Mouse (Mus musculus) heart, embryonic 14.5 days (tissue): ENCODE measurements around the gene Me3. TPM values are rescaled to one million over a fixed set of nuclear protein-coding genes. Genes with fewer than 3 reads are reported as not detected.

Experiments
- ATAC-seq: fragments of 200-750 bp; cut with Nextera tagmentation; 2 replicates; pipeline ENCODE4 v1.8.0; 2017; ENCODE audit warnings: low read depth, moderate TSS enrichment; ENCODE audit not compliant: insufficient number of reproducible peaks, insufficient read depth, low FRiP score
- H3K27ac ChIP-seq, 2 experiments: fragments of 200-500 bp in 1 of 2; fragments of 300-500 bp in 1 of 2; sonication (generic) in 1 of 2; replicated peaks in 1 of 2; 2 replicates each; pipeline ENCODE4 v1.5.1; 2012 to 2014; ENCODE audit warnings: low read depth in 2 of 2, low read length in 2 of 2, control low read depth in 1 of 2, mild to moderate bottlenecking in 1 of 2, mixed read lengths in 1 of 2; ENCODE audit not compliant: control insufficient read depth in 1 of 2, insufficient read depth in 1 of 2
- H3K27me3 ChIP-seq: fragments of 300-500 bp; sonication (generic); 2 replicates; pipeline ENCODE4 v1.6.1; 2014; ENCODE audit warnings: mild to moderate bottlenecking, low read length, control low read depth; ENCODE audit not compliant: control insufficient read depth, insufficient read depth
- H3K36me3 ChIP-seq: fragments of 300-500 bp; sonication (generic); 2 replicates; pipeline ENCODE4 v1.6.1; 2014; ENCODE audit warnings: mild to moderate bottlenecking, control low read depth, low read length, mixed read lengths; ENCODE audit not compliant: control insufficient read depth, insufficient read depth
- H3K4me1 ChIP-seq, 2 experiments: fragments of 200-500 bp in 1 of 2; fragments of 300-500 bp in 1 of 2; sonication (generic) in 1 of 2; 2 replicates each; pipeline ENCODE4 v1.6.1; 2012 to 2014; ENCODE audit warnings: low read length in 2 of 2, control low read depth in 1 of 2, mixed read lengths in 1 of 2; ENCODE audit not compliant: control insufficient read depth in 2 of 2, insufficient read depth in 2 of 2
- H3K4me2 ChIP-seq: fragments of 300-500 bp; sonication (generic); 2 replicates; pipeline ENCODE4 v1.6.1; 2014; ENCODE audit warnings: mild to moderate bottlenecking, low read length
- H3K4me3 ChIP-seq, 2 experiments: fragments of 200-500 bp in 1 of 2; fragments of 300-500 bp in 1 of 2; sonication (generic) in 1 of 2; 2 replicates each; pipeline ENCODE4 v1.5.1; 2012 to 2014; ENCODE audit warnings: low read length in 2 of 2, mild to moderate bottlenecking in 2 of 2, control low read depth in 1 of 2, low read depth in 1 of 2, moderate library complexity in 1 of 2; ENCODE audit not compliant: control insufficient read depth in 1 of 2, insufficient read depth in 1 of 2
- H3K9ac ChIP-seq: fragments of 300-500 bp; sonication (generic); 2 replicates; pipeline ENCODE4 v1.6.1; 2014; ENCODE audit warnings: mild to moderate bottlenecking, low read length
- H3K9me3 ChIP-seq: fragments of 300-500 bp; sonication (generic); 2 replicates; pipeline ENCODE4 v1.6.1; 2016; ENCODE audit warnings: low read length, control low read depth; ENCODE audit not compliant: control insufficient read depth
- WGBS: fragments of 180-500 bp; shearing (Covaris S2); extraction: QIAGEN DNeasy Blood & Tissue Kit; methylation state at CpG from one replicate; pipeline ENCODE4 v1.1.7; 2014; 5-methylcytosine and 5-hydroxymethylcytosine counted together
- polyA plus RNA-seq: library from polyadenylated mRNA; unstranded; fragments of >200 nt; fragmentation: Nextera tagmentation; extraction: Ambion mirVana; gene quantifications from 2 replicates; pipeline ENCODE4 v1.2.1, GENCODE M21; 2014

Me3 gene
- polyA plus RNA-seq, 1 experiment from 2014 or later: 6.7 TPM

- Histone ChIP-seq H3K27me3 (no peaks in the 10 kb centered on the region), H3K4me3 (no peak overlapping the region), H3K9ac (no peak overlapping the region), H3K4me2 (no peak overlapping the region), H3K27ac (no peak overlapping the region), H3K36me3 (no peaks in the 10 kb centered on the region), H3K9me3 (peaks cover 5% of the 10 kb centered on the region; the same call in 1 of the 2 replicates), H3K4me1 (peaks cover 4 to 7% of the 10 kb centered on the region in 2 experiments)
- 85% methylated on average over 5 of the region's 5 CpGs for WGBS
- no peak for ATAC-seq
These were observed 140.7 kb downstream of the Me3 start for GRCm38 (mm10) chr7:89772906-89773305.

- WGBS: 61% methylated on average over 3 of the region's 3 CpGs
- H3K9ac ChIP-seq: no peak overlapping the region
- ATAC-seq: no peak
- no peak overlapping the region for H3K4me2 ChIP-seq
- no peaks in the 10 kb centered on the region for H3K27me3 ChIP-seq
- peaks cover 5% of the 10 kb centered on the region; the same call in 1 of the 2 replicates for H3K9me3 ChIP-seq
- H3K4me1 ChIP-seq: peaks cover 4 to 7% of the 10 kb centered on the region in 2 experiments
- peak overlapping the region; percentile 33 to 57; a peak in 2 of 4 replicates for H3K27ac ChIP-seq
- no peak overlapping the region for H3K4me3 ChIP-seq
- H3K36me3 ChIP-seq: no peaks in the 10 kb centered on the region
These were observed 141.2 kb downstream of the Me3 start for GRCm38 (mm10) chr7:89773352-89773921.

- Histone ChIP-seq H3K27me3 (no peaks in the 10 kb centered on the region), H3K9ac (no peak overlapping the region), H3K9me3 (peaks cover 5% of the 10 kb centered on the region; the same call in 1 of the 2 replicates), H3K36me3 (no peaks in the 10 kb centered on the region), H3K4me3 (no peak overlapping the region), H3K27ac (peak overlapping the region; percentile 33 to 57; a peak in 2 of 4 replicates), H3K4me2 (no peak overlapping the region), H3K4me1 (peaks cover 4 to 7% of the 10 kb centered on the region in 2 experiments)
- WGBS: 33% methylated on average over 2 of the region's 2 CpGs
- no peak for ATAC-seq
These were observed 141.7 kb downstream of the Me3 start for GRCm38 (mm10) chr7:89773926-89774325.

- Histone ChIP-seq H3K27ac (no peak overlapping the region), H3K4me3 (no peak overlapping the region), H3K9ac (no peak overlapping the region), H3K4me1 (peaks cover 4 to 7% of the 10 kb centered on the region in 2 experiments), H3K4me2 (no peak overlapping the region), H3K36me3 (no peaks in the 10 kb centered on the region), H3K27me3 (no peaks in the 10 kb centered on the region), H3K9me3 (peaks cover 5% of the 10 kb centered on the region; the same call in 1 of the 2 replicates)
- 99% methylated on average over 2 of the region's 2 CpGs for WGBS
- no peak for ATAC-seq
These were observed 143.7 kb downstream of the Me3 start for GRCm38 (mm10) chr7:89775848-89776247.

- ATAC-seq: no peak
- no peak overlapping the region for H3K9ac ChIP-seq
- no peak overlapping the region for H3K4me2 ChIP-seq
- no peaks in the 10 kb centered on the region for H3K27me3 ChIP-seq
- peaks cover 0 to 9% of the 10 kb centered on the region in 2 experiments for H3K4me1 ChIP-seq
- H3K9me3 ChIP-seq: peaks cover 4% of the 10 kb centered on the region; the same call in 1 of the 2 replicates
- WGBS: 76% methylated on average over 1 of the region's 1 CpGs
- no peaks in the 10 kb centered on the region for H3K36me3 ChIP-seq
- no peak overlapping the region for H3K4me3 ChIP-seq
- no peak overlapping the region for H3K27ac ChIP-seq
These were observed 149.2 kb downstream of the Me3 start for GRCm38 (mm10) chr7:89781391-89781790.

- no peaks in the 10 kb centered on the region for H3K36me3 ChIP-seq
- peaks cover 0 to 3% of the 10 kb centered on the region in 2 experiments; a peak in 3 of 4 replicates for H3K4me1 ChIP-seq
- H3K4me2 ChIP-seq: no peak overlapping the region
- no peaks in the 10 kb centered on the region for H3K9me3 ChIP-seq
- H3K9ac ChIP-seq: no peak overlapping the region
- no peak overlapping the region for H3K4me3 ChIP-seq
- ATAC-seq: no peak
- no peak overlapping the region for H3K27ac ChIP-seq
- no peaks in the 10 kb centered on the region for H3K27me3 ChIP-seq
- 82% methylated on average over 7 of the region's 7 CpGs for WGBS
These were observed 155.5 kb downstream of the Me3 start for GRCm38 (mm10) chr7:89787735-89788134.

- no peak for ATAC-seq
- H3K9ac ChIP-seq: no peak overlapping the region
- H3K9me3 ChIP-seq: no peaks in the 10 kb centered on the region
- no peak overlapping the region for H3K27ac ChIP-seq
- H3K4me3 ChIP-seq: no peak overlapping the region
- H3K4me1 ChIP-seq: no peaks in the 10 kb centered on the region; a peak in 1 of 4 replicates
- no peaks in the 10 kb centered on the region for H3K27me3 ChIP-seq
- WGBS: 83% methylated on average over 1 of the region's 1 CpGs
- H3K4me2 ChIP-seq: no peak overlapping the region
- no peaks in the 10 kb centered on the region for H3K36me3 ChIP-seq
These were observed 160.4 kb downstream of the Me3 start for GRCm38 (mm10) chr7:89792576-89792975.

GRCm38 (mm10) chr7:89795366-89795765 is 163.2 kb downstream of the Me3 start:
- H3K4me1 ChIP-seq: no peaks in the 10 kb centered on the region; a peak in 1 of 4 replicates
- no peak overlapping the region for H3K27ac ChIP-seq
- no peaks in the 10 kb centered on the region for H3K36me3 ChIP-seq
- no peak for ATAC-seq
- no peaks in the 10 kb centered on the region for H3K9me3 ChIP-seq
- H3K4me2 ChIP-seq: no peak overlapping the region
- no peaks in the 10 kb centered on the region for H3K27me3 ChIP-seq
- H3K4me3 ChIP-seq: no peak overlapping the region
- H3K9ac ChIP-seq: no peak overlapping the region
- WGBS: 69% methylated on average over 3 of the region's 3 CpGs
